Comparison of ENCODE assay signal across 20 mouse cellular contexts in the genomic region with DNA sequence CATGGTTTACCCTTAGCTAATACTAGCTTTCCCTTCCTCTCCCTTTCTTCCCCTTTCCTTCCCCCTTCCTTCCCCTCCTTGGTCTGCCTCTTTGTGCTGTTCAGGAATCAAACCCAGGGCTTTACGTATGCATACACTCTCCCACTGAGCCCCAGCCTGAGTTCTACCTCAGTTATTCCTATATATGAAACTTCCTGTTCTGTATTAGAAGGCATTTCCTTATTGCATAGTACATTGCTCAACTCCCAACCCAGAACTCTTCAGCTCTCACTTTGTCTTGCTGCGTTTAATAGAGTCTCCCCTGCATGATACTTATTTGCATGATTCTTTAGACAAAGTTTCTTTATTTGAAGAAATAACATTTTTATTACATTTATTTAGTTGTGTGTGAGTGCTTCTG.
A peak's percentile ranks its signal among the peaks of the same experiment; 100 is the strongest.
DNase-seq lines count a peak whose midpoint lies in the region; ATAC-seq lines count a peak whose summit lies in the region.
"Had no signal": no experiment of that assay in that cellular context is flagged by ENCODE, and none has a peak within 500 bp of the region (broad histone marks: within the 10 kb centered on the region; RNA-seq: fewer than 3 reads in every experiment).

No protein-coding gene starts in this region.

- H3K36me3 ChIP-seq in midbrain, embryonic 11.5 days (ENCODE audit: control insufficient read depth, insufficient read depth, low read length) = no peaks in the 10 kb centered on the region
- H3K36me3 ChIP-seq in midbrain, embryonic 15.5 days (replicated peaks) = no peaks in the 10 kb centered on the region
- H3K36me3 ChIP-seq in intestine, embryonic 15.5 days = no peaks in the 10 kb centered on the region
- H3K36me3 ChIP-seq: embryonic facial prominence, embryonic 12.5 days; forebrain, embryonic 15.5 days; G1E had no signal

- no peaks in the 10 kb centered on the region for H3K9me3 ChIP-seq in midbrain, embryonic 11.5 days (ENCODE audit: control insufficient read depth, low read length)
- H3K9me3 ChIP-seq in midbrain, embryonic 15.5 days = no peaks in the 10 kb centered on the region
- H3K9me3 ChIP-seq in intestine, embryonic 15.5 days = no peaks in the 10 kb centered on the region
- H3K9me3 ChIP-seq: embryonic facial prominence, embryonic 12.5 days; forebrain, embryonic 15.5 days; heart, embryonic 13.5 days had no signal

- WGBS in midbrain, embryonic 11.5 days = 80% methylated on average over 2 of the region's 2 CpGs
- 93% methylated on average over 2 of the region's 2 CpGs for WGBS in midbrain, embryonic 15.5 days
- 84% methylated on average over 2 of the region's 2 CpGs for WGBS in intestine, embryonic 15.5 days

- H3K4me3 ChIP-seq in midbrain, embryonic 11.5 days (ENCODE audit: low read depth, low read length) = no peak overlapping the region
- no peak overlapping the region for H3K4me3 ChIP-seq in midbrain, embryonic 15.5 days
- H3K4me3 ChIP-seq in intestine, embryonic 15.5 days (replicated peaks) = no peak overlapping the region
- H3K4me3 ChIP-seq: embryonic facial prominence, embryonic 12.5 days; forebrain, embryonic 15.5 days; heart, embryonic 13.5 days had no signal

- no peak overlapping the region for H3K4me2 ChIP-seq in midbrain, embryonic 11.5 days
- H3K4me2 ChIP-seq in midbrain, embryonic 15.5 days = no peak overlapping the region
- H3K4me2 ChIP-seq in intestine, embryonic 15.5 days (replicated peaks) = no peak overlapping the region
- H3K4me2 ChIP-seq: embryonic facial prominence, embryonic 12.5 days; forebrain, embryonic 15.5 days; heart, embryonic 13.5 days had no signal

- no peak for ATAC-seq in midbrain, embryonic 11.5 days (ENCODE audit: low FRiP score)
- no peak for ATAC-seq in midbrain, embryonic 15.5 days (replicated peaks)
- ATAC-seq in intestine, embryonic 15.5 days = 0 out of 2 replicates have a peak, but pooled peaks have one; percentile 53
- peak; percentile 84 for ATAC-seq in megakaryocyte progenitor cell, adult 5-6 weeks (replicated peaks; ENCODE audit: poor library complexity)
- ATAC-seq: CD4-positive, CD25-positive, alpha-beta regulatory T cell, adult 4 months; forebrain, embryonic 15.5 days; hindbrain, embryonic 16.5 days had no signal

- no peak overlapping the region for H3K27ac ChIP-seq in midbrain, embryonic 11.5 days (ENCODE audit: low read depth, low read length)
- no peak overlapping the region for H3K27ac ChIP-seq in midbrain, embryonic 15.5 days
- H3K27ac ChIP-seq in intestine, embryonic 15.5 days = no peak overlapping the region
- H3K27ac ChIP-seq: embryonic facial prominence, embryonic 12.5 days; forebrain, embryonic 15.5 days; heart, embryonic 13.5 days had no signal

- no peak overlapping the region for H3K9ac ChIP-seq in midbrain, embryonic 11.5 days (ENCODE audit: low read length)
- no peak overlapping the region for H3K9ac ChIP-seq in midbrain, embryonic 15.5 days
- no peak overlapping the region for H3K9ac ChIP-seq in intestine, embryonic 15.5 days
- H3K9ac ChIP-seq: embryonic facial prominence, embryonic 12.5 days; forebrain, embryonic 15.5 days; heart, embryonic 13.5 days had no signal

- DNase-seq in midbrain, embryonic 11.5 days (ENCODE audit: low spot score, missing footprints) = peak; percentile 33
- no peak for DNase-seq in right cerebral cortex, postnatal 4 days
- no peak for DNase-seq in gastrocnemius, adult 8-10 months (ENCODE audit: low spot score in 2 of 2)
- no peak for DNase-seq in layer of hippocampus, postnatal 25 days (ENCODE audit: extremely low spot score in 1 of 2, low spot score in 1 of 2)
- DNase-seq: adrenal gland, adult 8-10 months; adrenal gland, postnatal 36 days; B cell, adult 2 months; cerebellum, adult 8-10 months; cerebellum, postnatal 14 days; gastrocnemius, postnatal 14 days; heart, postnatal 36 days had no signal

- no peaks in the 10 kb centered on the region for H3K4me1 ChIP-seq in midbrain, embryonic 11.5 days (ENCODE audit: control insufficient read depth, insufficient read depth, low read length)
- H3K4me1 ChIP-seq in midbrain, embryonic 15.5 days = no peaks in the 10 kb centered on the region
- H3K4me1 ChIP-seq in intestine, embryonic 15.5 days (replicated peaks) = no peaks in the 10 kb centered on the region
- H3K4me1 ChIP-seq: embryonic facial prominence, embryonic 12.5 days; forebrain, embryonic 15.5 days had no signal

- H3K27me3 ChIP-seq in midbrain, embryonic 11.5 days (ENCODE audit: control insufficient read depth, insufficient read depth, low read length) = no peaks in the 10 kb centered on the region
- H3K27me3 ChIP-seq in midbrain, embryonic 15.5 days (replicated peaks) = no peaks in the 10 kb centered on the region
- H3K27me3 ChIP-seq in intestine, embryonic 15.5 days (replicated peaks) = no peaks in the 10 kb centered on the region
- H3K27me3 ChIP-seq: embryonic facial prominence, embryonic 12.5 days; forebrain, embryonic 15.5 days; heart, embryonic 13.5 days had no signal

Comparison
In these comparisons a context has a peak if more than half of its experiments do, and no peak if none do; other contexts are left out.
1. ATAC-seq: peak in intestine, embryonic 15.5 days (single experiment) and megakaryocyte progenitor cell, adult 5-6 weeks (single experiment); none in midbrain, embryonic 11.5 days (single experiment) and midbrain, embryonic 15.5 days (single experiment).